Mouse (Mus musculus) heart, adult 18-20 months (tissue): ENCODE results near the gene Krt17. TPM values are rescaled to one million over a fixed set of nuclear protein-coding genes. Genes with fewer than 3 reads are reported as not detected.
"Not testable (repeated sequence)": the region's sequence is repeated elsewhere in the genome, so short reads cannot be mapped to it uniquely, and the experiment has no call there.

Source experiments
- DNase-seq, 2 experiments: peaks; one replicate each; pipeline ENCODE4 v3.0.0; 2021 to 2022; ENCODE audit warnings: mixed read lengths in 1 of 2
- total RNA-seq, 2 experiments: library from RNA; stranded (reverse); gene quantifications; 2 replicates each; pipeline ENCODE4 v1.2.3; 2021

The Krt17 gene
- total RNA-seq, 2 experiments from 2014 or later, result 0.31 TPM; not detected in 1

GRCm38 (mm10) chr11:100262058-100262980 is 1.5 kb upstream of the Krt17 start:
- DNase-seq, result no peak

- DNase-seq, result no peak
Measured at GRCm38 (mm10) chr11:100261235-100261605, 391 bp upstream of the Krt17 start.

- no peak for DNase-seq
Measured at GRCm38 (mm10) chr11:100259079-100259478, 1.8 kb downstream of the Krt17 start.

GRCm38 (mm10) chr11:100257967-100258366 is 2.9 kb downstream of the Krt17 start:
- DNase-seq, result no peak

GRCm38 (mm10) chr11:100255514-100255913 is 5.3 kb downstream of the Krt17 start:
- DNase-seq, result no peak

- no peak for DNase-seq
Measured at GRCm38 (mm10) chr11:100254360-100255090, 6.3 kb downstream of the Krt17 start.

- no peak for DNase-seq
Measured at GRCm38 (mm10) chr11:100248852-100249465, 11.9 kb downstream of the Krt17 start, which contains the start of gene Krt16. Gene Krt16 (minus strand): TSS chr11:100248902.

GRCm38 (mm10) chr11:100246471-100246870 is 14.4 kb downstream of the Krt17 start:
- not testable (repeated sequence) for DNase-seq

GRCm38 (mm10) chr11:100240272-100240671 is 20.6 kb downstream of the Krt17 start:
- DNase-seq, result not testable (repeated sequence)

- DNase-seq, result no peak
Measured at GRCm38 (mm10) chr11:100221741-100222140, 39.1 kb downstream of the Krt17 start.

GRCm38 (mm10) chr11:100219304-100219703 is 41.5 kb downstream of the Krt17 start:
- DNase-seq, result no peak

GRCm38 (mm10) chr11:100208542-100208941 is 52.3 kb downstream of the Krt17 start:
- no peak for DNase-seq

- no peak for DNase-seq
Measured at GRCm38 (mm10) chr11:100207498-100207897, 53.3 kb downstream of the Krt17 start, which contains the start of gene Krt14. Gene Krt14 (minus strand): TSS chr11:100207548.

Other genes starting within 250 kb of the Krt17 start
- not detected for gene Krt33a, start 244.8 kb downstream of the Krt17 start, total RNA-seq
- gene Krt33b, start 231.2 kb downstream of the Krt17 start, total RNA-seq, result not detected
- gene Krt34, start 219.5 kb downstream of the Krt17 start, total RNA-seq, result not detected
- not detected for gene Krt31, start 210.5 kb downstream of the Krt17 start, total RNA-seq
- not detected for gene Krt32, start 172.8 kb downstream of the Krt17 start, total RNA-seq
- not detected for gene Krt35, start 164.8 kb downstream of the Krt17 start, total RNA-seq
- gene Krt36, start 155.4 kb downstream of the Krt17 start, total RNA-seq, result not detected
- gene Krt13, start 139.5 kb downstream of the Krt17 start, total RNA-seq, result not detected
- 1 to 10 TPM in 1 of 2 experiments, not detected in 1; 1.4 TPM for gene Krt15, start 125.1 kb downstream of the Krt17 start, total RNA-seq
- 1 to 10 TPM; 4.0 to 9.1 TPM for gene Krt19, start 112.4 kb downstream of the Krt17 start, total RNA-seq
- gene Krt9, start 67.8 kb downstream of the Krt17 start, total RNA-seq, result not detected
- gene Krt14, start 53.5 kb downstream of the Krt17 start, total RNA-seq, result not detected
- not detected for gene Krt16, start 12.1 kb downstream of the Krt17 start, total RNA-seq
- not detected for gene Krt42, start 8.8 kb upstream of the Krt17 start, total RNA-seq
- 1,000 to 10,000 TPM; 1,847 to 1,982 TPM for gene Eif1, start 58.9 kb upstream of the Krt17 start, total RNA-seq
- gene Gast, start 73.4 kb upstream of the Krt17 start, total RNA-seq, result not detected
- gene Hap1, start 95.1 kb upstream of the Krt17 start, total RNA-seq, result 1 to 10 TPM; 1.8 to 1.9 TPM
- gene Jup, start 136.7 kb upstream of the Krt17 start, total RNA-seq, result 100 to 1,000 TPM; 208 to 239 TPM
- 10 to 100 TPM; 13.2 to 15.2 TPM for gene P3h4, start 153.8 kb upstream of the Krt17 start, total RNA-seq
- gene Fkbp10, start 154.7 kb upstream of the Krt17 start, total RNA-seq, result 1 to 10 TPM; 7.2 to 7.4 TPM
- 10 to 100 TPM; 17.9 to 24.7 TPM for gene Nt5c3b, start 180.8 kb upstream of the Krt17 start, total RNA-seq
- gene Klhl10, start 180.9 kb upstream of the Krt17 start, total RNA-seq, result under 1 TPM; 0.60 to 0.95 TPM
- 1 to 10 TPM; 7.2 to 7.7 TPM for gene Klhl11, start 211.7 kb upstream of the Krt17 start, total RNA-seq